Mouse (Mus musculus) embryonic facial prominence, embryonic 11.5 days (tissue): ENCODE measurements around the gene Marc2. TPM values are rescaled to one million over a fixed set of nuclear protein-coding genes. Genes with fewer than 3 reads are reported as not detected.

ENCODE experiments used
- ATAC-seq: fragments of 200-750 bp; cut with Nextera tagmentation; replicated peaks from 2 replicates; pipeline ENCODE4 v1.8.0; 2017; ENCODE audit warnings: low read depth; ENCODE audit not compliant: insufficient number of reproducible peaks, low FRiP score, low TSS enrichment
- DNase-seq: peaks from one replicate; pipeline ENCODE4 v3.0.0-alpha.2; 2015; ENCODE audit warnings: low spot score
- H3K27ac ChIP-seq: fragments of 300-500 bp; sonication (generic); replicated peaks from 2 replicates; pipeline ENCODE4 v1.5.1; 2014; ENCODE audit warnings: mild to moderate bottlenecking, low read depth, low read length, control low read depth
- H3K27me3 ChIP-seq: fragments of 300-500 bp; sonication (generic); 2 replicates; pipeline ENCODE4 v1.6.1; 2014; ENCODE audit warnings: mild to moderate bottlenecking, low read length, moderate library complexity, mixed read lengths; ENCODE audit not compliant: control insufficient read depth, insufficient read depth
- H3K36me3 ChIP-seq: fragments of 300-500 bp; sonication (generic); replicated peaks from 2 replicates; pipeline ENCODE4 v1.6.1; 2014; ENCODE audit warnings: low read depth, mild to moderate bottlenecking, low read length, moderate library complexity, mixed read lengths; ENCODE audit not compliant: control insufficient read depth, insufficient read depth
- H3K4me1 ChIP-seq: fragments of 300-500 bp; sonication (generic); 2 replicates; pipeline ENCODE4 v1.6.1; 2014; ENCODE audit warnings: low read length, mixed read lengths; ENCODE audit not compliant: control insufficient read depth, insufficient read depth
- H3K4me2 ChIP-seq: fragments of 300-500 bp; sonication (generic); 2 replicates; pipeline ENCODE4 v1.6.1; 2014; ENCODE audit warnings: low read depth, mild to moderate bottlenecking, control low read depth, low read length, moderate library complexity
- H3K4me3 ChIP-seq: fragments of 300-500 bp; sonication (generic); 2 replicates; pipeline ENCODE4 v1.5.1; 2014; ENCODE audit warnings: low read depth, low read length, control low read depth
- H3K9ac ChIP-seq: fragments of 300-500 bp; sonication (generic); replicated peaks from 2 replicates; pipeline ENCODE4 v1.6.1; 2014; ENCODE audit warnings: mild to moderate bottlenecking, control low read depth, low read length
- H3K9me3 ChIP-seq: fragments of 300-500 bp; sonication (generic); replicated peaks from 2 replicates; pipeline ENCODE4 v1.6.1; 2016; ENCODE audit warnings: mild to moderate bottlenecking, low read length, inconsistent platforms, mixed read lengths; ENCODE audit not compliant: control insufficient read depth
- WGBS: fragments of 180-500 bp; shearing (Covaris S2); extraction: QIAGEN DNeasy Blood & Tissue Kit; methylation state at CpG from one replicate; pipeline ENCODE4 v1.1.7; 2014; 5-methylcytosine and 5-hydroxymethylcytosine counted together
- polyA plus RNA-seq: library from polyadenylated mRNA; unstranded; fragments of >200 nt; fragmentation: Nextera tagmentation; extraction: Ambion mirVana; gene quantifications from 2 replicates; pipeline ENCODE4 v1.2.1, GENCODE M21; 2014

The Marc2 gene
- polyA plus RNA-seq, 1 experiment from 2014 or later, result 118 TPM

GRCm38 (mm10) chr1:184836350-184836749 is 9.9 kb downstream of the Marc2 start:
- Histone ChIP-seq H3K9me3 (no peaks in the 10 kb centered on the region), H3K4me3 (no peak overlapping the region), H3K27ac (no peak overlapping the region), H3K36me3 (no peaks in the 10 kb centered on the region), H3K4me2 (no peak overlapping the region), H3K4me1 (no peaks in the 10 kb centered on the region), H3K27me3 (no peaks in the 10 kb centered on the region), H3K9ac (no peak overlapping the region)
- 73% methylated on average over 5 of the region's 5 CpGs for WGBS
- DNase-seq (no peak), ATAC-seq (no peak)

- 91% methylated on average over 7 of the region's 7 CpGs for WGBS
Observed at GRCm38 (mm10) chr1:184833499-184833898, 12.8 kb downstream of the Marc2 start.

GRCm38 (mm10) chr1:184832211-184832610 is 14.0 kb downstream of the Marc2 start:
- H3K4me1 ChIP-seq, result no peaks in the 10 kb centered on the region
- H3K27ac ChIP-seq, result no peak overlapping the region
- H3K9ac ChIP-seq, result no peak overlapping the region
- H3K36me3 ChIP-seq, result no peaks in the 10 kb centered on the region
- no peak overlapping the region for H3K4me3 ChIP-seq
- H3K9me3 ChIP-seq, result no peaks in the 10 kb centered on the region
- 77% methylated on average over 10 of the region's 10 CpGs for WGBS
- no peak overlapping the region for H3K4me2 ChIP-seq
- ATAC-seq (no peak), DNase-seq (no peak)
- H3K27me3 ChIP-seq, result no peaks in the 10 kb centered on the region

More at GRCm38 (mm10) chr1:184833499-184833898, 12.8 kb downstream of the Marc2 start:
- no peak overlapping the region for H3K9ac ChIP-seq
- no peak overlapping the region for H3K27ac ChIP-seq
- H3K9me3 ChIP-seq, result no peaks in the 10 kb centered on the region
- DNase-seq, result no peak
- no peak overlapping the region for H3K4me3 ChIP-seq
- no peak for ATAC-seq
- no peaks in the 10 kb centered on the region for H3K4me1 ChIP-seq
- H3K4me2 ChIP-seq, result no peak overlapping the region
- H3K27me3 ChIP-seq, result no peaks in the 10 kb centered on the region
- H3K36me3 ChIP-seq, result no peaks in the 10 kb centered on the region

GRCm38 (mm10) chr1:184829897-184830296 is 16.4 kb downstream of the Marc2 start:
- H3K36me3 ChIP-seq, result no peaks in the 10 kb centered on the region
- no peak for ATAC-seq
- H3K9me3 ChIP-seq, result no peaks in the 10 kb centered on the region
- H3K9ac ChIP-seq, result no peak overlapping the region
- 90% methylated on average over 8 of the region's 8 CpGs for WGBS
- no peak overlapping the region for H3K4me3 ChIP-seq
- H3K4me1 ChIP-seq, result no peaks in the 10 kb centered on the region
- no peak for DNase-seq
- no peak overlapping the region for H3K27ac ChIP-seq
- no peak overlapping the region for H3K4me2 ChIP-seq
- H3K27me3 ChIP-seq, result no peaks in the 10 kb centered on the region

GRCm38 (mm10) chr1:184827175-184827701 is 19.0 kb downstream of the Marc2 start:
- Histone ChIP-seq H3K27ac (no peak overlapping the region), H3K4me1 (no peaks in the 10 kb centered on the region), H3K4me3 (no peak overlapping the region), H3K9me3 (no peaks in the 10 kb centered on the region), H3K27me3 (no peaks in the 10 kb centered on the region), H3K9ac (no peak overlapping the region), H3K36me3 (no peaks in the 10 kb centered on the region), H3K4me2 (peak overlapping the region; percentile 2; the same call in 1 of the 2 replicates)
- DNase-seq, result no peak
- WGBS, result 34% methylated on average over 23 of the region's 23 CpGs
- no peak for ATAC-seq

GRCm38 (mm10) chr1:184825093-184825492 is 21.2 kb downstream of the Marc2 start:
- no peak overlapping the region for H3K4me3 ChIP-seq
- H3K9ac ChIP-seq, result no peak overlapping the region
- no peak overlapping the region for H3K27ac ChIP-seq
- H3K4me1 ChIP-seq, result no peaks in the 10 kb centered on the region
- DNase-seq, result peak; percentile 84
- no peak for ATAC-seq
- no peaks in the 10 kb centered on the region for H3K27me3 ChIP-seq
- WGBS, result 22% methylated on average over 11 of the region's 11 CpGs
- H3K9me3 ChIP-seq, result no peaks in the 10 kb centered on the region
- H3K36me3 ChIP-seq, result no peaks in the 10 kb centered on the region
- H3K4me2 ChIP-seq, result no peak overlapping the region

- Histone ChIP-seq H3K9me3 (no peaks in the 10 kb centered on the region), H3K9ac (no peak overlapping the region), H3K36me3 (no peaks in the 10 kb centered on the region), H3K4me2 (no peak overlapping the region), H3K27ac (no peak overlapping the region), H3K4me1 (no peaks in the 10 kb centered on the region), H3K27me3 (no peaks in the 10 kb centered on the region), H3K4me3 (no peak overlapping the region)
- WGBS, result 2% methylated on average over 12 of the region's 12 CpGs
- ATAC-seq (peak; percentile 44; the same call in 1 of the 2 replicates), DNase-seq (peak; percentile 94)
Observed at GRCm38 (mm10) chr1:184824439-184824851, 21.8 kb downstream of the Marc2 start.

GRCm38 (mm10) chr1:184822678-184823077 is 23.6 kb downstream of the Marc2 start:
- H3K9ac ChIP-seq, result peak overlapping the region; percentile 13; the same call in 1 of the 2 replicates
- H3K36me3 ChIP-seq, result no peaks in the 10 kb centered on the region
- WGBS, result 12% methylated on average over 11 of the region's 11 CpGs
- no peak overlapping the region for H3K27ac ChIP-seq
- DNase-seq (peak; percentile 72), ATAC-seq (peak; percentile 82; the same call in 1 of the 2 replicates)
- no peaks in the 10 kb centered on the region for H3K27me3 ChIP-seq
- peak overlapping the region; percentile 30; the same call in 1 of the 2 replicates for H3K4me2 ChIP-seq
- H3K9me3 ChIP-seq, result no peaks in the 10 kb centered on the region
- H3K4me1 ChIP-seq, result no peaks in the 10 kb centered on the region
- H3K4me3 ChIP-seq, result no peak overlapping the region
